Mouse (Mus musculus) testis, postnatal 14 days (tissue): ENCODE results near the gene Lrig1.
A peak's percentile ranks its signal among the peaks of the same experiment; 100 is the strongest.

ENCODE experiments used
- DNase-seq: peaks from one replicate; pipeline ENCODE4 v3.0.0; 2021; ENCODE audit warnings: low spot score

The Lrig1 gene

GRCm38 (mm10) chr6:94700067-94700491 lies at the start of gene Lrig1:
Gene Lrig1 (minus strand): TSS chr6:94700158.
- peak; percentile 99 for DNase-seq

- no peak for DNase-seq
These were observed 49.7 kb upstream of the Lrig1 start for GRCm38 (mm10) chr6:94749626-94750025.

GRCm38 (mm10) chr6:94748361-94748760 lies 48.4 kb upstream of the Lrig1 start:
- DNase-seq = no peak

GRCm38 (mm10) chr6:94740117-94740729 lies 40.3 kb upstream of the Lrig1 start:
- peak; percentile 68 for DNase-seq

- DNase-seq = no peak
These were observed 38.7 kb upstream of the Lrig1 start for GRCm38 (mm10) chr6:94738647-94739046.

GRCm38 (mm10) chr6:94733878-94734277 lies 33.9 kb upstream of the Lrig1 start:
- DNase-seq = no peak

GRCm38 (mm10) chr6:94729847-94730246 lies 29.9 kb upstream of the Lrig1 start:
- peak; percentile 39 for DNase-seq

- DNase-seq = no peak
These were observed 29.2 kb upstream of the Lrig1 start for GRCm38 (mm10) chr6:94729132-94729531.

- DNase-seq = no peak
These were observed 24.7 kb upstream of the Lrig1 start for GRCm38 (mm10) chr6:94724612-94725011.

- no peak for DNase-seq
These were observed 18.8 kb upstream of the Lrig1 start for GRCm38 (mm10) chr6:94718607-94719346.

GRCm38 (mm10) chr6:94717705-94718489 lies 17.9 kb upstream of the Lrig1 start:
- peak; percentile 57 for DNase-seq

- DNase-seq = no peak
These were observed 15.6 kb upstream of the Lrig1 start for GRCm38 (mm10) chr6:94715645-94715940.

GRCm38 (mm10) chr6:94714815-94715644 lies 15.1 kb upstream of the Lrig1 start:
- DNase-seq = no peak

GRCm38 (mm10) chr6:94709832-94710231 lies 9.9 kb upstream of the Lrig1 start:
- no peak for DNase-seq

- DNase-seq = no peak
These were observed 9.2 kb upstream of the Lrig1 start for GRCm38 (mm10) chr6:94709150-94709549.

- no peak for DNase-seq
These were observed 7.3 kb upstream of the Lrig1 start for GRCm38 (mm10) chr6:94707254-94707653.

- DNase-seq = no peak
These were observed 6.0 kb upstream of the Lrig1 start for GRCm38 (mm10) chr6:94705931-94706330.

GRCm38 (mm10) chr6:94702993-94703392 lies 3.0 kb upstream of the Lrig1 start:
- DNase-seq = no peak

GRCm38 (mm10) chr6:94701071-94701470 lies 1.1 kb upstream of the Lrig1 start:
- no peak for DNase-seq

GRCm38 (mm10) chr6:94700612-94701011 lies 654 bp upstream of the Lrig1 start:
- DNase-seq = peak; percentile 75

GRCm38 (mm10) chr6:94699173-94699987 lies 578 bp downstream of the Lrig1 start:
- DNase-seq = peak; percentile 65
